Mouse (Mus musculus): Measurements from ENCODE around the gene Egfl8. TPM values are rescaled to one million over a fixed set of nuclear protein-coding genes. Genes with fewer than 3 reads are reported as not detected.
A peak's percentile ranks its signal among the peaks of the same experiment; 100 is the strongest.

Gene Egfl8
- polyA plus RNA-seq, 1 experiment from 2014 or later: 6.6 TPM

- no peak overlapping the region for H3K4me3 ChIP-seq
- no peak for ATAC-seq (ENCODE audit: low FRiP score, low read depth)
- H3K4me2 ChIP-seq (replicated peaks): no peak overlapping the region
- 86% methylated on average over 12 of the region's 12 CpGs for WGBS
- H3K4me1 ChIP-seq: peaks cover 9% of the 10 kb centered on the region
- no peaks in the 10 kb centered on the region for H3K27me3 ChIP-seq
- H3K9me3 ChIP-seq: no peaks in the 10 kb centered on the region
- H3K27ac ChIP-seq: no peak overlapping the region
- H3K9ac ChIP-seq: no peak overlapping the region
- H3K36me3 ChIP-seq: no peaks in the 10 kb centered on the region
Observed at GRCm38 (mm10) chr17:34582528-34582927, 33.2 kb downstream of the Egfl8 start.

GRCm38 (mm10) chr17:34578070-34578469 lies 37.7 kb downstream of the Egfl8 start:
- no peak overlapping the region for H3K27ac ChIP-seq
- H3K9ac ChIP-seq: no peak overlapping the region
- H3K4me1 ChIP-seq: peaks cover 7% of the 10 kb centered on the region
- 83% methylated on average over 3 of the region's 3 CpGs for WGBS
- no peak for ATAC-seq (ENCODE audit: low FRiP score, low read depth)
- no peaks in the 10 kb centered on the region for H3K9me3 ChIP-seq
- no peaks in the 10 kb centered on the region for H3K27me3 ChIP-seq
- no peak overlapping the region for H3K4me2 ChIP-seq (replicated peaks)
- no peak overlapping the region for H3K4me3 ChIP-seq
- H3K36me3 ChIP-seq: no peaks in the 10 kb centered on the region

GRCm38 (mm10) chr17:34576577-34576976 lies 39.2 kb downstream of the Egfl8 start:
- no peak overlapping the region for H3K9ac ChIP-seq
- ATAC-seq (ENCODE audit: low FRiP score, low read depth): no peak
- H3K27me3 ChIP-seq: no peaks in the 10 kb centered on the region
- H3K9me3 ChIP-seq: no peaks in the 10 kb centered on the region
- no peak overlapping the region for H3K27ac ChIP-seq
- H3K36me3 ChIP-seq: no peaks in the 10 kb centered on the region
- H3K4me3 ChIP-seq: no peak overlapping the region
- 56% methylated on average over 5 of the region's 5 CpGs for WGBS
- no peak overlapping the region for H3K4me2 ChIP-seq (replicated peaks)
- H3K4me1 ChIP-seq: peaks cover 7% of the 10 kb centered on the region

GRCm38 (mm10) chr17:34572361-34572760 lies 43.4 kb downstream of the Egfl8 start:
- no peaks in the 10 kb centered on the region for H3K9me3 ChIP-seq
- no peak overlapping the region for H3K4me2 ChIP-seq (replicated peaks)
- no peak for ATAC-seq (ENCODE audit: low FRiP score, low read depth)
- H3K27ac ChIP-seq: no peak overlapping the region
- H3K27me3 ChIP-seq: peaks cover 7% of the 10 kb centered on the region; the same call in 1 of the 2 replicates
- no peak overlapping the region for H3K9ac ChIP-seq
- 14% methylated on average over 15 of the region's 15 CpGs for WGBS
- no peak overlapping the region for H3K4me3 ChIP-seq
- no peaks in the 10 kb centered on the region for H3K36me3 ChIP-seq
- peaks cover 7% of the 10 kb centered on the region for H3K4me1 ChIP-seq

- no peak overlapping the region for H3K4me3 ChIP-seq
- H3K4me1 ChIP-seq: peaks cover 11% of the 10 kb centered on the region
- no peak overlapping the region for H3K4me2 ChIP-seq (replicated peaks)
- 12% methylated on average over 5 of the region's 5 CpGs for WGBS
- no peaks in the 10 kb centered on the region for H3K36me3 ChIP-seq
- H3K9ac ChIP-seq: no peak overlapping the region
- no peaks in the 10 kb centered on the region for H3K9me3 ChIP-seq
- no peak overlapping the region for H3K27ac ChIP-seq
- no peak for ATAC-seq (ENCODE audit: low FRiP score, low read depth)
- H3K27me3 ChIP-seq: peaks cover 10% of the 10 kb centered on the region; the same call in 1 of the 2 replicates
Observed at GRCm38 (mm10) chr17:34571875-34572274, 43.9 kb downstream of the Egfl8 start.

- Histone ChIP-seq H3K27me3 (peaks cover 10% of the 10 kb centered on the region; the same call in 1 of the 2 replicates), H3K27ac (no peak overlapping the region), H3K4me2 (replicated peaks) (no peak overlapping the region), H3K36me3 (no peaks in the 10 kb centered on the region), H3K4me1 (peaks cover 8% of the 10 kb centered on the region), H3K4me3 (no peak overlapping the region), H3K9me3 (no peaks in the 10 kb centered on the region), H3K9ac (no peak overlapping the region)
- 73% methylated on average over 4 of the region's 4 CpGs for WGBS
- ATAC-seq (ENCODE audit: low FRiP score, low read depth): no peak
Observed at GRCm38 (mm10) chr17:34569919-34570318, 45.9 kb downstream of the Egfl8 start.

- H3K36me3 ChIP-seq: no peaks in the 10 kb centered on the region
- no peak overlapping the region for H3K4me3 ChIP-seq
- ATAC-seq (ENCODE audit: low FRiP score, low read depth): no peak
- peaks cover 10% of the 10 kb centered on the region; the same call in 1 of the 2 replicates for H3K27me3 ChIP-seq
- no peak overlapping the region for H3K9ac ChIP-seq
- H3K27ac ChIP-seq: no peak overlapping the region
- H3K9me3 ChIP-seq: no peaks in the 10 kb centered on the region
- H3K4me1 ChIP-seq: peaks cover 20% of the 10 kb centered on the region
- H3K4me2 ChIP-seq (replicated peaks): no peak overlapping the region
- WGBS: 80% methylated on average over 13 of the region's 13 CpGs
Observed at GRCm38 (mm10) chr17:34568421-34568820, 47.4 kb downstream of the Egfl8 start.

- H3K4me3 ChIP-seq: no peak overlapping the region
- peaks cover 20% of the 10 kb centered on the region for H3K4me1 ChIP-seq
- H3K27me3 ChIP-seq: peaks cover 10% of the 10 kb centered on the region; the same call in 1 of the 2 replicates
- no peak for ATAC-seq (ENCODE audit: low FRiP score, low read depth)
- H3K4me2 ChIP-seq (replicated peaks): no peak overlapping the region
- no peaks in the 10 kb centered on the region for H3K9me3 ChIP-seq
- H3K9ac ChIP-seq: no peak overlapping the region
- 62% methylated on average over 9 of the region's 9 CpGs for WGBS
- H3K36me3 ChIP-seq: no peaks in the 10 kb centered on the region
- H3K27ac ChIP-seq: no peak overlapping the region
Observed at GRCm38 (mm10) chr17:34567311-34567710, 48.5 kb downstream of the Egfl8 start.

- ATAC-seq (ENCODE audit: low FRiP score, low read depth): no peak
- peak overlapping the region; percentile 30 for H3K4me2 ChIP-seq (replicated peaks)
- H3K4me3 ChIP-seq: no peak overlapping the region
- H3K36me3 ChIP-seq: no peaks in the 10 kb centered on the region
- no peak overlapping the region for H3K27ac ChIP-seq
- peaks cover 10% of the 10 kb centered on the region; the same call in 1 of the 2 replicates for H3K27me3 ChIP-seq
- H3K9ac ChIP-seq: 0 out of 2 replicates have a peak overlapping the region, but pooled peaks have one; percentile 15
- H3K4me1 ChIP-seq: peaks cover 20% of the 10 kb centered on the region
- WGBS: 24% methylated on average over 3 of the region's 3 CpGs
- no peaks in the 10 kb centered on the region for H3K9me3 ChIP-seq
Observed at GRCm38 (mm10) chr17:34564796-34565195, 51.0 kb downstream of the Egfl8 start.

- WGBS: 7% methylated on average over 6 of the region's 6 CpGs
- Histone ChIP-seq H3K4me3 (no peak within 1 kb of the TSS; the same call in 1 of the 2 replicates), H3K36me3 (no peaks in the 10 kb centered on the region), H3K27me3 (peaks cover 10% of the 10 kb centered on the region; the same call in 1 of the 2 replicates), H3K9ac (0 out of 2 replicates have a peak within 1 kb of the TSS, but pooled peaks have one; percentile 39), H3K4me2 (replicated peaks) (peak within 1 kb of the TSS; percentile 30), H3K9me3 (no peaks in the 10 kb centered on the region), H3K4me1 (peaks cover 20% of the 10 kb centered on the region), H3K27ac (peak within 1 kb of the TSS; percentile 12; the same call in 1 of the 2 replicates)
- peak; percentile 26; the same call in 1 of the 2 replicates for ATAC-seq (ENCODE audit: low FRiP score, low read depth)
Observed at GRCm38 (mm10) chr17:34564003-34564421, 51.8 kb downstream of the Egfl8 start, which contains the start of gene Notch4. Gene Notch4 (plus strand): TSS chr17:34564268.

- H3K9ac ChIP-seq: no peak overlapping the region
- ATAC-seq (ENCODE audit: low FRiP score, low read depth): no peak
- H3K9me3 ChIP-seq: no peaks in the 10 kb centered on the region
- no peak overlapping the region for H3K4me2 ChIP-seq (replicated peaks)
- peaks cover 7% of the 10 kb centered on the region; the same call in 1 of the 2 replicates for H3K27me3 ChIP-seq
- H3K36me3 ChIP-seq: no peaks in the 10 kb centered on the region
- no peak overlapping the region for H3K4me3 ChIP-seq
- 71% methylated on average over 11 of the region's 11 CpGs for WGBS
- H3K27ac ChIP-seq: no peak overlapping the region
- peaks cover 20% of the 10 kb centered on the region for H3K4me1 ChIP-seq
Observed at GRCm38 (mm10) chr17:34563354-34563753, 52.4 kb downstream of the Egfl8 start.

Data from limb, embryonic 13.5 days (tissue).